Mouse (Mus musculus): ENCODE results near the gene Ost4. TPM values are rescaled to one million over a fixed set of nuclear protein-coding genes. Genes with fewer than 3 reads are reported as not detected.

Gene Ost4
- polyA plus RNA-seq, 2 experiments: 216 to 420 TPM

GRCm38 (mm10) chr5:30931378-30931777, 23.8 kb upstream of the Ost4 start:
- DNase-seq (ENCODE audit: low read depth in 3 of 3, low spot score in 3 of 3) (no peak), ATAC-seq (ENCODE audit: insufficient read depth) (no peak)
- no peak overlapping the region for H3K9ac ChIP-seq (replicated peaks)
- TF ChIP-seq CTCF (IDR thresholded peaks at IDR 0.05; ENCODE audit: low read depth) (no peak), EP300 (IDR thresholded peaks at IDR 0.05; ENCODE audit: low read depth) (no peak)
- no peaks in the 10 kb centered on the region for H3K9me3 ChIP-seq (ENCODE audit: control insufficient read depth, low read length)
- no peak overlapping the region for H3K27ac ChIP-seq
- H3K4me2 ChIP-seq (ENCODE audit: low read depth): no peak overlapping the region
- no peak overlapping the region for H3K4me3 ChIP-seq (ENCODE audit: insufficient read depth in 1 of 2, low read depth in 2 of 2, low read length in 2 of 2)
- H3K4me1 ChIP-seq (replicated peaks; ENCODE audit: control insufficient read depth in 2 of 2, insufficient read depth in 2 of 2, low read length in 1 of 2): no peaks in the 10 kb centered on the region
- no peaks in the 10 kb centered on the region for H3K36me3 ChIP-seq (replicated peaks; ENCODE audit: control insufficient read depth, insufficient read depth, low read depth)
- H3K27me3 ChIP-seq (ENCODE audit: control insufficient read depth, insufficient read depth, low read length): no peaks in the 10 kb centered on the region
- 70% methylated on average over 4 of the region's 4 CpGs for WGBS (ENCODE audit: insufficient replicate concordance)

GRCm38 (mm10) chr5:30930846-30931245, 23.3 kb upstream of the Ost4 start:
- H3K9ac ChIP-seq (replicated peaks): no peak overlapping the region
- no peak overlapping the region for H3K4me2 ChIP-seq (ENCODE audit: low read depth)
- H3K36me3 ChIP-seq (replicated peaks; ENCODE audit: control insufficient read depth, insufficient read depth, low read depth): no peaks in the 10 kb centered on the region
- H3K27ac ChIP-seq: no peak overlapping the region
- DNase-seq (ENCODE audit: low read depth in 3 of 3, low spot score in 3 of 3) (no peak), ATAC-seq (ENCODE audit: insufficient read depth) (no peak)
- 77% methylated on average over 6 of the region's 6 CpGs for WGBS (ENCODE audit: insufficient replicate concordance)
- no peaks in the 10 kb centered on the region for H3K9me3 ChIP-seq (ENCODE audit: control insufficient read depth, low read length)
- no peaks in the 10 kb centered on the region for H3K27me3 ChIP-seq (ENCODE audit: control insufficient read depth, insufficient read depth, low read length)
- no peak for TF ChIP-seq EP300 (IDR thresholded peaks at IDR 0.05; ENCODE audit: low read depth)
- TF ChIP-seq CTCF (IDR thresholded peaks at IDR 0.05; ENCODE audit: low read depth): no peak
- H3K4me3 ChIP-seq (ENCODE audit: insufficient read depth in 1 of 2, low read depth in 2 of 2, low read length in 2 of 2): no peak overlapping the region
- H3K4me1 ChIP-seq (replicated peaks; ENCODE audit: control insufficient read depth in 2 of 2, insufficient read depth in 2 of 2, low read length in 1 of 2): no peaks in the 10 kb centered on the region

GRCm38 (mm10) chr5:30930121-30930520, 22.5 kb upstream of the Ost4 start:
- no peak for ATAC-seq (ENCODE audit: insufficient read depth)
- Histone ChIP-seq H3K4me2 (ENCODE audit: low read depth) (no peak overlapping the region), H3K9me3 (ENCODE audit: control insufficient read depth, low read length) (no peaks in the 10 kb centered on the region), H3K27ac (no peak overlapping the region), H3K27me3 (ENCODE audit: control insufficient read depth, insufficient read depth, low read length) (no peaks in the 10 kb centered on the region), H3K4me3 (ENCODE audit: insufficient read depth in 1 of 2, low read depth in 2 of 2, low read length in 2 of 2) (no peak overlapping the region), H3K4me1 (replicated peaks; ENCODE audit: control insufficient read depth in 2 of 2, insufficient read depth in 2 of 2, low read length in 1 of 2) (no peaks in the 10 kb centered on the region), H3K36me3 (replicated peaks; ENCODE audit: control insufficient read depth, insufficient read depth, low read depth) (no peaks in the 10 kb centered on the region), H3K9ac (replicated peaks) (no peak overlapping the region)
- no peak for DNase-seq (ENCODE audit: low read depth in 3 of 3, low spot score in 3 of 3)
- WGBS (ENCODE audit: insufficient replicate concordance): 55% methylated on average over 4 of the region's 4 CpGs
- peak; percentile 73 for TF ChIP-seq CTCF (IDR thresholded peaks at IDR 0.05; ENCODE audit: low read depth)
- no peak for TF ChIP-seq EP300 (IDR thresholded peaks at IDR 0.05; ENCODE audit: low read depth)

GRCm38 (mm10) chr5:30927945-30928529, 20.4 kb upstream of the Ost4 start:
- Histone ChIP-seq H3K4me3 (ENCODE audit: insufficient read depth in 1 of 2, low read depth in 2 of 2, low read length in 2 of 2) (no peak overlapping the region), H3K4me2 (ENCODE audit: low read depth) (no peak overlapping the region)
- no peak for DNase-seq (ENCODE audit: low read depth in 3 of 3, low spot score in 3 of 3)

GRCm38 (mm10) chr5:30926073-30926472, 18.5 kb upstream of the Ost4 start:
- no peak for ATAC-seq (ENCODE audit: insufficient read depth)
- no peak overlapping the region for H3K27ac ChIP-seq
- TF ChIP-seq EP300 (IDR thresholded peaks at IDR 0.05; ENCODE audit: low read depth) (no peak), CTCF (IDR thresholded peaks at IDR 0.05; ENCODE audit: low read depth) (no peak)
- no peaks in the 10 kb centered on the region for H3K27me3 ChIP-seq (ENCODE audit: control insufficient read depth, insufficient read depth, low read length)
- no peak overlapping the region for H3K9ac ChIP-seq (replicated peaks)
- no peak overlapping the region for H3K4me3 ChIP-seq (ENCODE audit: insufficient read depth in 1 of 2, low read depth in 2 of 2, low read length in 2 of 2)
- no peaks in the 10 kb centered on the region for H3K36me3 ChIP-seq (replicated peaks; ENCODE audit: control insufficient read depth, insufficient read depth, low read depth)
- 64% methylated on average over 2 of the region's 2 CpGs for WGBS (ENCODE audit: insufficient replicate concordance)
- DNase-seq (ENCODE audit: low read depth in 3 of 3, low spot score in 3 of 3): no peak
- no peaks in the 10 kb centered on the region for H3K9me3 ChIP-seq (ENCODE audit: control insufficient read depth, low read length)
- no peak overlapping the region for H3K4me2 ChIP-seq (ENCODE audit: low read depth)
- peaks cover 12 to 20% of the 10 kb centered on the region in 2 experiments for H3K4me1 ChIP-seq (replicated peaks; ENCODE audit: control insufficient read depth in 2 of 2, insufficient read depth in 2 of 2, low read length in 1 of 2)

More at GRCm38 (mm10) chr5:30927945-30928529, 20.4 kb upstream of the Ost4 start:
- Histone ChIP-seq H3K9me3 (ENCODE audit: control insufficient read depth, low read length) (no peaks in the 10 kb centered on the region), H3K27me3 (ENCODE audit: control insufficient read depth, insufficient read depth, low read length) (no peaks in the 10 kb centered on the region), H3K36me3 (replicated peaks; ENCODE audit: control insufficient read depth, insufficient read depth, low read depth) (no peaks in the 10 kb centered on the region), H3K4me1 (replicated peaks; ENCODE audit: control insufficient read depth in 2 of 2, insufficient read depth in 2 of 2, low read length in 1 of 2) (peaks cover under 1 to 6% of the 10 kb centered on the region in 2 experiments; a peak in 3 of 4 replicates), H3K9ac (replicated peaks) (no peak overlapping the region), H3K27ac (no peak overlapping the region)
- no peak for ATAC-seq (ENCODE audit: insufficient read depth)
- WGBS (ENCODE audit: insufficient replicate concordance): 51% methylated on average over 7 of the region's 7 CpGs
- no peak for TF ChIP-seq CTCF (IDR thresholded peaks at IDR 0.05; ENCODE audit: low read depth)
- TF ChIP-seq EP300 (IDR thresholded peaks at IDR 0.05; ENCODE audit: low read depth): no peak
